Mouse (Mus musculus): ENCODE data around the gene Syn3.

GRCm38 (mm10) chr10:86074134-86074533 lies 424.6 kb downstream of the Syn3 start:
- TF ChIP-seq CTCF (IDR thresholded peaks at IDR 0.05; ENCODE audit: extremely low read depth, insufficient read depth, low read length) = no peak
- no peak for TF ChIP-seq POLR2A (IDR thresholded peaks at IDR 0.05; ENCODE audit: extremely low read depth, insufficient read depth, low read length)

Measured in cortical plate, adult 2 months (tissue).